In genomic region chr1:61587251-61587650, GRCm38 (mm10) we compare ENCODE assay signal across 25 mouse cellular contexts. TPM values are rescaled to one million over a fixed set of nuclear protein-coding genes. Genes with fewer than 3 reads are reported as not detected.
DNase-seq lines count a peak whose midpoint lies in the region; ATAC-seq and TF ChIP-seq lines count a peak whose summit lies in the region.
"Had no signal": no experiment of that assay in that cellular context is flagged by ENCODE, and none has a peak within 500 bp of the region (broad histone marks: within the 10 kb centered on the region; RNA-seq: fewer than 3 reads in every experiment).

No protein-coding gene starts in this region.

- no peaks in the 10 kb centered on the region for H3K9me3 ChIP-seq in ES-E14 (ENCODE audit: control insufficient read depth, insufficient read depth, low read depth, low read length)
- no peaks in the 10 kb centered on the region for H3K9me3 ChIP-seq in intestine, embryonic 15.5 days
- H3K9me3 ChIP-seq: embryonic facial prominence, embryonic 15.5 days; forebrain, embryonic 10.5 days; G1E; heart, embryonic 10.5 days; hindbrain, embryonic 13.5 days had no signal

- 66% methylated on average over 8 of the region's 8 CpGs for WGBS in intestine, embryonic 15.5 days

- no peaks in the 10 kb centered on the region for H3K27me3 ChIP-seq in intestine, embryonic 15.5 days (replicated peaks)
- H3K27me3 ChIP-seq: CH12.LX; embryonic facial prominence, embryonic 15.5 days; hindbrain, embryonic 13.5 days had no signal

- no peak overlapping the region for H3K27ac ChIP-seq in ES-E14 (ENCODE audit: insufficient read depth, low read depth, low read length, poor library complexity, severe bottlenecking)
- H3K27ac ChIP-seq in intestine, embryonic 15.5 days: no peak overlapping the region
- H3K27ac ChIP-seq: embryonic facial prominence, embryonic 15.5 days; forebrain, embryonic 10.5 days; gastrocnemius, adult 2 months; heart, embryonic 10.5 days; hindbrain, embryonic 13.5 days; hindbrain, postnatal 0 days had no signal

- peak overlapping the region in 1 of 2 experiments; percentile 16; a peak in 1 of 4 replicates for H3K4me3 ChIP-seq in ES-E14 (ENCODE audit: insufficient read depth in 1 of 2, low read depth in 1 of 2, low read length in 2 of 2, poor library complexity in 1 of 2, severe bottlenecking in 1 of 2)
- no peak overlapping the region for H3K4me3 ChIP-seq in intestine, embryonic 15.5 days (replicated peaks)
- H3K4me3 ChIP-seq: embryonic facial prominence, embryonic 15.5 days; erythroblast, embryonic 14.5 days; forebrain, embryonic 10.5 days; gastrocnemius, adult 2 months; heart, embryonic 10.5 days; hindbrain, embryonic 13.5 days had no signal

- H3K4me2 ChIP-seq in intestine, embryonic 15.5 days (replicated peaks): no peak overlapping the region
- H3K4me2 ChIP-seq: embryonic facial prominence, embryonic 15.5 days; hindbrain, embryonic 13.5 days had no signal

- ATAC-seq in intestine, embryonic 15.5 days: peak; percentile 63
- ATAC-seq: activated CD4-positive, CD25-positive, alpha-beta regulatory T cell, adult 4 months; forebrain, embryonic 14.5 days; hindbrain, postnatal 0 days had no signal

- H3K36me3 ChIP-seq in ES-E14 (ENCODE audit: control insufficient read depth, insufficient read depth, low read length, poor library complexity, severe bottlenecking): no peaks in the 10 kb centered on the region
- no peaks in the 10 kb centered on the region for H3K36me3 ChIP-seq in intestine, embryonic 15.5 days
- H3K36me3 ChIP-seq: embryonic facial prominence, embryonic 15.5 days; forebrain, embryonic 10.5 days; G1E; heart, embryonic 10.5 days; hindbrain, embryonic 13.5 days had no signal

- DNase-seq in kidney, adult 9 months: peak; percentile 17
- no peak for DNase-seq in kidney, postnatal 4 days
- DNase-seq in ES-E14 (ENCODE audit: low read depth, low spot score): peak; percentile 9
- no peak for DNase-seq in adrenal gland, postnatal 36 days
- no peak for DNase-seq in adrenal gland, adult 2 months
- DNase-seq: adrenal gland, postnatal 25 days; cerebellum, adult 2 months; cerebellum, postnatal 14 days; embryo, embryonic 11 days; gastrocnemius, adult 2 months; gastrocnemius, postnatal 36 days; heart, adult 11 months; heart, postnatal 10 days; heart, postnatal 4 days had no signal

- no peak overlapping the region for H3K9ac ChIP-seq in ES-E14 (ENCODE audit: insufficient read depth, low read depth, low read length, poor library complexity, severe bottlenecking)
- H3K9ac ChIP-seq in intestine, embryonic 15.5 days: no peak overlapping the region
- H3K9ac ChIP-seq: embryonic facial prominence, embryonic 15.5 days; hindbrain, embryonic 13.5 days had no signal

- in situ Hi-C loops in ES-E14 (cut with MboI; ENCODE audit: low sequenced_read_pairs in 2 of 2, unreplicated experiment in 2 of 2): no loop called here

- H3K4me1 ChIP-seq in ES-E14 (ENCODE audit: control insufficient read depth in 2 of 2, insufficient read depth in 2 of 2, low read length in 2 of 2, poor library complexity in 1 of 2): no peaks in the 10 kb centered on the region
- no peaks in the 10 kb centered on the region for H3K4me1 ChIP-seq in intestine, embryonic 15.5 days (replicated peaks)
- H3K4me1 ChIP-seq: embryonic facial prominence, embryonic 15.5 days; forebrain, embryonic 10.5 days; hindbrain, embryonic 13.5 days had no signal

TF ChIP-seq in ES-E14, 5 proteins besides CTCF, POLR2A, EP300 and RAD21:
- TF ChIP-seq HCFC1 (IDR thresholded peaks at IDR 0.05; ENCODE audit: borderline replicate concordance, insufficient read depth, low read length): no peak
- no peak for TF ChIP-seq ZC3H11A (IDR thresholded peaks at IDR 0.05; ENCODE audit: borderline replicate concordance, low read depth, low read length)
- TF ChIP-seq ZNF384 (IDR thresholded peaks at IDR 0.05; ENCODE audit: low read depth, low read length): no peak
- TF ChIP-seq MAFK (IDR thresholded peaks at IDR 0.05; ENCODE audit: insufficient read depth, low read depth, low read length): no peak
- TF ChIP-seq CHD2 (IDR thresholded peaks at IDR 0.05; ENCODE audit: low read depth, low read length): no peak

RNA-seq across cellular contexts. Expression of gene Pard3b, which starts 51.4 kb away (rescaled TPM):
- total RNA-seq in ES-E14 (2012; rRNA removed): 0.49 and 1.2 TPM in 2 replicates
- polyA plus RNA-seq in intestine, embryonic 15.5 days (2015; fragmentation: Nextera tagmentation; extraction: Ambion mirVana): 27.7 and 29.5 TPM in 2 replicates
- 10 to 100 TPM; 14.8 to 17.4 TPM for total RNA-seq in adrenal gland, postnatal 36 days (2021)
- 10 to 100 TPM; 11.2 to 12.1 TPM for total RNA-seq in adrenal gland, adult 2 months (2021)
- 10.8 and 15.2 TPM in 2 replicates for polyA plus RNA-seq in adrenal gland, adult 2 months (2012; rRNA removed)
- polyA plus RNA-seq: activated CD4-positive, CD25-positive, alpha-beta regulatory T cell, adult 4 months; erythroblast, embryonic 14.5 days; G1E had no signal

Comparison
In these comparisons a context has a peak if more than half of its experiments do, and no peak if none do; other contexts are left out.
1. DNase-seq: peak in kidney, adult 9 months (single experiment) and ES-E14 (single experiment); none in kidney, postnatal 4 days (0 of 2), adrenal gland, postnatal 36 days (0 of 2) and adrenal gland, adult 2 months (single experiment).